Mouse (Mus musculus) stomach, postnatal 0 days (tissue): ENCODE data around the gene Cpxm2. TPM values are rescaled to one million over a fixed set of nuclear protein-coding genes. Genes with fewer than 3 reads are reported as not detected.

Experiments used
- ATAC-seq: fragments of 200-750 bp; cut with Nextera tagmentation; 2 replicates; pipeline ENCODE4 v1.8.0; 2017; ENCODE audit not compliant: low FRiP score, low TSS enrichment
- DNase-seq: peaks from one replicate; pipeline ENCODE4 v3.0.0-alpha.2; 2016; ENCODE audit warnings: low spot score
- H3K27ac ChIP-seq: fragments of 300-500 bp; sonication (generic); replicated peaks from 2 replicates; pipeline ENCODE4 v1.5.1; 2014; ENCODE audit warnings: mild to moderate bottlenecking, control low read depth
- H3K27me3 ChIP-seq: fragments of 300-500 bp; sonication (generic); 2 replicates; pipeline ENCODE4 v1.6.1; 2014; ENCODE audit warnings: low read length; ENCODE audit not compliant: control insufficient read depth, insufficient read depth
- H3K36me3 ChIP-seq: fragments of 300-500 bp; sonication (generic); 2 replicates; pipeline ENCODE4 v1.6.1; 2014; ENCODE audit warnings: low read length, mixed read lengths; ENCODE audit not compliant: control insufficient read depth, insufficient read depth
- H3K4me1 ChIP-seq: fragments of 300-500 bp; sonication (generic); replicated peaks from 2 replicates; pipeline ENCODE4 v1.6.1; 2014; ENCODE audit warnings: antibody characterized with exemption; ENCODE audit not compliant: control insufficient read depth, insufficient read depth
- H3K4me2 ChIP-seq: fragments of 300-500 bp; sonication (generic); replicated peaks from 2 replicates; pipeline ENCODE4 v1.6.1; 2014; ENCODE audit warnings: low read depth, mild to moderate bottlenecking, control low read depth, moderate library complexity
- H3K4me3 ChIP-seq: fragments of 300-500 bp; sonication (generic); 2 replicates; pipeline ENCODE4 v1.5.1; 2014; ENCODE audit warnings: low read depth, low read length, control low read depth
- H3K9ac ChIP-seq: fragments of 300-500 bp; sonication (generic); 2 replicates; pipeline ENCODE4 v1.6.1; 2014; ENCODE audit warnings: mild to moderate bottlenecking, low read length, control low read depth, mixed read lengths
- H3K9me3 ChIP-seq: fragments of 300-500 bp; sonication (generic); 2 replicates; pipeline ENCODE4 v1.6.1; 2016; ENCODE audit warnings: low read length; ENCODE audit not compliant: control insufficient read depth
- CTCF ChIP-seq: IDR thresholded peaks from 2 replicates; pipeline ENCODE4 v1.5.1; 2016; ENCODE audit warnings: antibody characterized with exemption, low read depth, mild to moderate bottlenecking, moderate library complexity
- EP300 ChIP-seq: optimal IDR thresholded peaks from 2 replicates; pipeline ENCODE3; 2016; ENCODE audit warnings: antibody characterized with exemption
- WGBS: fragments of 180-500 bp; shearing (Covaris S2); extraction: QIAGEN DNeasy Blood & Tissue Kit; methylation state at CpG from one replicate; pipeline ENCODE4 v1.1.7; 2014; 5-methylcytosine and 5-hydroxymethylcytosine counted together
- polyA plus RNA-seq: library from polyadenylated mRNA; unstranded; fragments of >200 nt; fragmentation: Nextera tagmentation; extraction: Ambion mirVana; gene quantifications from 2 replicates; pipeline ENCODE4 v1.2.1, GENCODE M21; 2015

The Cpxm2 gene
- polyA plus RNA-seq, 1 experiment from 2014 or later = 7.8 TPM

DNA sequence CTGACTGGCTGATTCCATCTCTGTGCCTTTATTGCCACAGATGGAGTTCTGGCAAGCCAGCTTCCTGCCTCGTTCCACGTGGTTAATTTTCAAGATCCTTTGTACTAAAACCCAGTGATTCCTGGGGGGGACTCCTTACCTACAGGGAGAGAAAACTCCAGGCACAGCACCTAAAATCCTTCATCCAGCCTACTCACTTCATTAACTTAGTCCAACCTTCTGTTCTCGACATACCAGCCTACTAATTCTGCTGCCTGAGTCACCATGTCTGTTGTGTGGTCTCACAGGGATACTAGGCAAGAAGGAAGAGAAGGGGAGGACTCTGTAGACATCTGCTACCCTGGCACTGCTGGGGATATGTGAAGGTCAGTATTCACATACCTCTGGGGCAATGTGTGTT, 80.0 kb downstream of the Cpxm2 start:
- DNase-seq = no peak
- Histone ChIP-seq H3K36me3 (no peaks in the 10 kb centered on the region), H3K4me2 (no peak overlapping the region), H3K9me3 (no peaks in the 10 kb centered on the region), H3K27me3 (no peaks in the 10 kb centered on the region), H3K27ac (no peak overlapping the region), H3K4me1 (no peaks in the 10 kb centered on the region), H3K4me3 (no peak overlapping the region), H3K9ac (no peak overlapping the region)
- WGBS = 61% methylated on average over 3 of the region's 3 CpGs
- no peak for TF ChIP-seq CTCF
- no peak for TF ChIP-seq EP300
- no peak for ATAC-seq

DNA sequence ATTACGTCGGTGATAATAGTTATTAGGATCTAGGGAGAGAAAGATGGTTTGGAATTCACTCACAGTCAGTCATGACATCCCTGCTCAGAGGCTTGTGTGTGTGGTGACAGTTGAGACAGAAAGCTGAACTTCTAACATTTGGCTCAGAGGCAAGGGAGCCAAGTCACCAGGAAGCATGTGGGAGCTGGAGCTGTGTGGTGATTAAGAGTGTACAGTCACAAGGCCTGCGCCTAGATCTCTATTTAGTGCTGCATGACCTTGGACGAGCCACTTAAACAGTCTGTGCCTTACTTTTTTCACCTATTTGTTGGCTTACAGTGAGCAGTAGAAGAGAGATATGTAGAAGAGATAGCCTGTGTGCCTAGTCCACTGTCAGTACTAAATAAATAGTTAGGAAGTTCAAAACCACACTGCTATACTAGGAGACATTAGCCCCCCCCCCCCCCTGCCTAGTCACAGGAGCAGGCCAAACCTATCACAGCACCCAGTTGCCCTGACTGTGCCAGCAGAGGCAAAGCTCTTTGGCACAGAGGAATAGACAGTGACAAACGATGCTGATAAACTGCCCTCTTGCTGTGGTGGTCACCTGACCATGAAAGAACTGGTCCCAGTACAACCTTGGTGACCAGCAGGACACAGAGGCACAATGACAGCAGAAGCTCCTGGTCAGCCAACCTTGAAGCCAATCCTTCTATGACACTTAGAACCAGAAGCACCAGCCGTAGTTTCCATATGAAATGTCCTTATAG, 83.5 kb downstream of the Cpxm2 start:
- Histone ChIP-seq H3K27me3 (no peaks in the 10 kb centered on the region), H3K9me3 (no peaks in the 10 kb centered on the region), H3K4me2 (no peak overlapping the region), H3K27ac (no peak overlapping the region), H3K4me3 (no peak overlapping the region), H3K36me3 (no peaks in the 10 kb centered on the region), H3K4me1 (no peaks in the 10 kb centered on the region), H3K9ac (no peak overlapping the region)
- TF ChIP-seq CTCF (no peak), EP300 (no peak)
- ATAC-seq (no peak), DNase-seq (no peak)
- 78% methylated on average over 6 of the region's 6 CpGs for WGBS

DNA sequence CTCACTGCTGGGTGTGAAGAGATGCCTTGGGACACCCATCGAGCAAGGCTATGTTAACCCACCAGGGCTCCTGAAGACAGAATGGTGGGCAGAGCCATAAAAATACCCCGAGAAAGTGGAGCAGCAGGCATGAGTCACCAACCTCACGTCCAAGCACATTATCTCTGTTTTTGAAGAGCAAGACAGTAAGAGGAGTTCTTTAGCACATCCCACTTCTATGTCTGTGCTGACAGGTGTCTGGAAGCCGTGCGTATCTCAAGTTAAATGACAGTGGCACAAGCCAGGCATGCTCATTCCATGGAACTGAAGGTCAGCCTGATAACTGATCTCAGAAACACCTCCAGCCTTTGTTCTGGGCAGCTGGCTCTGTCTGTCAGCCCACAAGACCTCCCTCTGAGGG, 86.6 kb downstream of the Cpxm2 start:
- H3K27me3 ChIP-seq = no peaks in the 10 kb centered on the region
- WGBS = 84% methylated on average over 5 of the region's 5 CpGs
- no peak overlapping the region for H3K9ac ChIP-seq
- H3K9me3 ChIP-seq = no peaks in the 10 kb centered on the region
- H3K27ac ChIP-seq = no peak overlapping the region
- no peaks in the 10 kb centered on the region for H3K4me1 ChIP-seq
- ATAC-seq (no peak), DNase-seq (no peak)
- TF ChIP-seq EP300 (no peak), CTCF (no peak)
- no peak overlapping the region for H3K4me3 ChIP-seq
- no peaks in the 10 kb centered on the region for H3K36me3 ChIP-seq
- H3K4me2 ChIP-seq = no peak overlapping the region

DNA sequence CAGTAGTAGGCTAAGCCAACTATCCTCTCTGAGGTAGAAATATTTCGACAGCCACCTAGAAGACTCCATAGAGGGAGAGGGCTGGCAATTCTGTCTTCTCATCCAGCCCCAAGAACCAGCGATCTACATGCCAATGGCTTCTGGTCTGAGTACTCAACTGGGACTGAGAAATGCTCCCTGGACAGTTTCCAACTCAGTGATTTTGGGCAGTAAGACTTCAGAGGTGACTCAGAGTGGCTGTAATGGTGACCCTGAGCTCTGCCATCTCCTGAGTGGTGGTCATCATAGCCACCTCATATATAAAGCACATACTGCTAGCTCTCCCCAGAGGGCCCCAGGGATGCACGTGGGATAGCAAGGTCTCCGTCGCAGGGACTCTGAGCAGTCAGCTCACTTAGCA, 87.0 kb downstream of the Cpxm2 start:
- TF ChIP-seq EP300 = no peak
- no peak for TF ChIP-seq CTCF
- DNase-seq = no peak
- Histone ChIP-seq H3K36me3 (no peaks in the 10 kb centered on the region), H3K9ac (no peak overlapping the region), H3K4me2 (no peak overlapping the region), H3K9me3 (no peaks in the 10 kb centered on the region), H3K27me3 (no peaks in the 10 kb centered on the region), H3K4me3 (no peak overlapping the region), H3K4me1 (no peaks in the 10 kb centered on the region), H3K27ac (no peak overlapping the region)
- no peak for ATAC-seq
- 78% methylated on average over 5 of the region's 5 CpGs for WGBS

DNA sequence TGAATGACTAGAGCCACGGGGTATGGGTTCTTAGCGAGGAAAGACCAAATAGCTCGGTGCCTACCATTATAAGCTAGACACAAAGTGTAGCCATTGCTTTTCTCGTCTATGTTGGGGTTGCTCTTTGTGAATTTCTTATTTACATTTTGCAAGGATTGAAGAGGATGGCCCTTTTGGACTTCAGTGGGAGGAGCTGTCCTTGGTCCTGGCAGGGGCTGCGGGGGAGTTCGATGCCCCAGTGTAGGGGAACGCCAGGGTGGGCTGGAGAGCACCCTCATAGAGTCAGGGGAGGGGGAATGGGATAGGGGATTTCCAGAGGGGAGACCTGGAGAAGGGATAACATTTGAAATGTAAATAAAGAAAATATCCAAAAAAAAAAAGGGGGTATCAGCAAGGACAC, 94.4 kb downstream of the Cpxm2 start:
- H3K27ac ChIP-seq = no peak overlapping the region
- DNase-seq (no peak), ATAC-seq (no peak)
- no peak overlapping the region for H3K4me2 ChIP-seq
- no peaks in the 10 kb centered on the region for H3K27me3 ChIP-seq
- no peaks in the 10 kb centered on the region for H3K4me1 ChIP-seq
- no peak for TF ChIP-seq EP300
- no peak for TF ChIP-seq CTCF
- H3K4me3 ChIP-seq = no peak overlapping the region
- 63% methylated on average over 7 of the region's 7 CpGs for WGBS
- H3K9me3 ChIP-seq = no peaks in the 10 kb centered on the region
- H3K36me3 ChIP-seq = no peaks in the 10 kb centered on the region
- no peak overlapping the region for H3K9ac ChIP-seq

DNA sequence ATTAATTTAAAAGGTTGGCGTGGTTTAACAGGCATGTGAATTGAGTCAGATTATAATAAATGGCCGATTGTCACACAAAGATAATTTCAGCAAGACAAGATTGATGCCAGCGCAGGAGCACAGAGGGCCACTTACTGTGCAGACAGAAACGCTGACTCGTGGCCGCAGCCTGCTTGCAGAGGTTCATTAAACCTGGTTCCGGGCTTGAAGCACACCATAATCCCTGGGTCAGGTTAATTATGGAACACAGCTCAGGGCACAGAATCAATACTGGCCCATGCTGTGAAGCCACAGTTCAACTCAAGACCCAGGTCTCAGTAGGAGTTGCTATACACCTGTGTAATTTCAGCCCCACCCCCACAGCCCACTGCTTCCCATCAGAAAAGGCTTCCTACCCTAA, 98.0 kb downstream of the Cpxm2 start:
- TF ChIP-seq CTCF = no peak
- no peak for TF ChIP-seq EP300
- Histone ChIP-seq H3K9me3 (no peaks in the 10 kb centered on the region), H3K4me1 (no peaks in the 10 kb centered on the region), H3K4me2 (no peak overlapping the region), H3K27me3 (no peaks in the 10 kb centered on the region), H3K4me3 (no peak overlapping the region), H3K27ac (no peak overlapping the region), H3K9ac (no peak overlapping the region), H3K36me3 (no peaks in the 10 kb centered on the region)
- no peak for ATAC-seq
- no peak for DNase-seq
- 70% methylated on average over 7 of the region's 7 CpGs for WGBS
